Mouse (Mus musculus) midbrain, embryonic 14.5 days (tissue): ENCODE data around the gene ccdc198. TPM values are rescaled to one million over a fixed set of nuclear protein-coding genes. Genes with fewer than 3 reads are reported as not detected.
"Not testable (repeated sequence)": the region's sequence is repeated elsewhere in the genome, so short reads cannot be mapped to it uniquely, and the experiment has no call there.

Experiments used
- ATAC-seq: fragments of 200-750 bp; cut with Nextera tagmentation; 2 replicates; pipeline ENCODE4 v1.8.0; 2017; ENCODE audit warnings: moderate number of reproducible peaks, moderate library complexity; ENCODE audit not compliant: low FRiP score, low TSS enrichment
- DNase-seq: peaks from one replicate; pipeline ENCODE4 v3.0.0-alpha.2; 2015
- H3K27ac ChIP-seq: fragments of 300-500 bp; sonication (generic); replicated peaks from 2 replicates; pipeline ENCODE4 v1.5.1; 2014; ENCODE audit warnings: mild to moderate bottlenecking, low read depth, low read length, moderate library complexity
- H3K27me3 ChIP-seq: fragments of 300-500 bp; sonication (generic); 2 replicates; pipeline ENCODE4 v1.6.1; 2014; ENCODE audit warnings: low read length, control low read depth, mixed read lengths; ENCODE audit not compliant: control insufficient read depth, insufficient read depth
- H3K36me3 ChIP-seq: fragments of 300-500 bp; sonication (generic); 2 replicates; pipeline ENCODE4 v1.6.1; 2014; ENCODE audit warnings: low read length, control low read depth; ENCODE audit not compliant: control insufficient read depth, insufficient read depth
- H3K4me1 ChIP-seq: fragments of 300-500 bp; sonication (generic); 2 replicates; pipeline ENCODE4 v1.6.1; 2014; ENCODE audit warnings: mild to moderate bottlenecking, antibody characterized with exemption, low read length, control low read depth; ENCODE audit not compliant: control insufficient read depth, insufficient read depth
- H3K4me2 ChIP-seq: fragments of 300-500 bp; sonication (generic); 2 replicates; pipeline ENCODE4 v1.6.1; 2014; ENCODE audit warnings: mild to moderate bottlenecking, low read length, moderate library complexity
- H3K4me3 ChIP-seq: fragments of 300-500 bp; sonication (generic); replicated peaks from 2 replicates; pipeline ENCODE4 v1.5.1; 2014; ENCODE audit warnings: low read depth, low read length
- H3K9ac ChIP-seq: fragments of 300-500 bp; sonication (generic); replicated peaks from 2 replicates; pipeline ENCODE4 v1.6.1; 2014; ENCODE audit warnings: mild to moderate bottlenecking, low read length, moderate library complexity
- H3K9me3 ChIP-seq: fragments of 300-500 bp; sonication (generic); 2 replicates; pipeline ENCODE4 v1.6.1; 2016; ENCODE audit warnings: low read length, control low read depth, mixed read lengths; ENCODE audit not compliant: control insufficient read depth
- WGBS: fragments of 180-500 bp; shearing (Covaris S2); extraction: QIAGEN DNeasy Blood & Tissue Kit; methylation state at CpG from one replicate; pipeline ENCODE4 v1.1.7; 2014; 5-methylcytosine and 5-hydroxymethylcytosine counted together
- polyA plus RNA-seq: library from polyadenylated mRNA; unstranded; fragments of >200 nt; fragmentation: Nextera tagmentation; extraction: Ambion mirVana; gene quantifications from 2 replicates; pipeline ENCODE4 v1.2.1, GENCODE M21; 2014

ccdc198 gene
- polyA plus RNA-seq, 1 experiment from 2014 or later, result 0.33 TPM

DNA sequence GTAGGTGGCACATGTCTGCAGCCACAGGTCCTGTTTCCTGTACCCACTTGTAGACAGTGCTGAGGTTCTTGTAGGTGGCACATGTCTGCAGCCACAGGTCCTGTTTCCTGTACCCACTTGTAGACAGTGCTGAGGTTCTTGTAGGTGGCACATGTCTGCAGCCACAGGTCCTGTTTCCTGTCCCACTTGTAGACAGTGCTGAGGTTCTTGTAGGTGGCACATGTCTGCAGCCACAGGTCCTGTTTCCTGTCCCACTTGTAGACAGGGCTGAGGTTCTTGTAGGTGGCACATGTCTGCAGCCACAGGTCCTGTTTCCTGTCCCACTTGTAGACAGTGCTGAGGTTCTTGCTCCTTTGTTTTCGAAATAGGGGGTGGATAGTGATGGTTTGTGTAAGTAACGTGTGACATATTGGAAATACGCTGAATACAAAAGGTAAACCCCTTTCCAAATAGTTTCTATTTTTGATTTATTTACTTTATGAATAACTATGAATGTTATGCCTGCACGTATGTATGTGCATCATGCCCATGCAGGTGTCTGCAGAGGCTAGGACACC lies 25.7 kb downstream of the ccdc198 start:
- not testable (repeated sequence) for H3K27ac ChIP-seq, H3K9ac ChIP-seq, H3K4me2 ChIP-seq, H3K4me3 ChIP-seq, DNase-seq, H3K36me3 ChIP-seq, ATAC-seq, H3K9me3 ChIP-seq, H3K27me3 ChIP-seq, H3K4me1 ChIP-seq
- WGBS, result 88% methylated on average over 4 of the region's 4 CpGs

DNA sequence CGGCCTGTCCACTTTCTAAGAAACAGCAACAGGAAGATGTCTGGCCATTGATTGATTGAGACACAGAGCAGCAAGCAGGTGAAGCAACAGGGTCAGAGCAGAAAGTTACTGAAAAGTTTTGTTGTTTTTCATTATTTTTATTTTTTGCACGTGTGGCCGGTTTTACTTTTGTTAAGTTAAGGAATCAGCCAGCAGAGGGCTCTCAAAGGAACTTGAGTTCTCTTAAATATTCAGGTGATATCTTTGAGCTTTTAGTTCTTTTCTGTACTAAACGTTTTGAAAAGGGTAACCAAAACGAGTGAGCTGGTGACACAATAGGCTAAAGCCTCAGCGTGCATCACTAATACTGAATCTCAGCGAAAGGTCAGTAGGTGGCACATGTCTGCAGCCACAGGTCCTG lies 26.6 kb downstream of the ccdc198 start:
- H3K9ac ChIP-seq, result no peak overlapping the region
- H3K27me3 ChIP-seq, result no peaks in the 10 kb centered on the region
- H3K4me1 ChIP-seq, result no peaks in the 10 kb centered on the region
- no peak overlapping the region for H3K4me2 ChIP-seq
- H3K27ac ChIP-seq, result no peak overlapping the region
- WGBS, result 67% methylated on average over 7 of the region's 7 CpGs
- H3K9me3 ChIP-seq, result no peaks in the 10 kb centered on the region
- no peak for DNase-seq
- ATAC-seq, result no peak
- no peak overlapping the region for H3K4me3 ChIP-seq
- no peaks in the 10 kb centered on the region for H3K36me3 ChIP-seq

DNA sequence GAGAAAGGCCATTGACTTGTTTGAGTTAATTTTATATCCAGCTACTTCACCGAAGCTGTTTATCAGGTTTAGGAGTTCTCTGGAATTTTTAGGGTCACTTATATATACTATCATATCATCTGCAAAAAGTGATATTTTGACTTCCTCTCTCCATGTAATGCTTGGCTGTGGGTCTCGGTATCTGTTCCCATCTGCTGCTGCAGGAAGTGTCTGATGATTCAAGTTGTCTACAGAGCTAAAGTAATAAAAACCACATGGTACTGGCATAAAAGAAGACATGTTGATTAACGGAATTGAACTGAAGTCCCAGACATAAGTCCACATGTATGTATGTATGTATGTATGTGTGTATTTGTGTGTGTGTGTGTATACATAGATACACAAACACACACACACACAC lies 35.1 kb downstream of the ccdc198 start:
- 95% methylated on average over 3 of the region's 3 CpGs for WGBS
- not testable (repeated sequence) for H3K4me3 ChIP-seq, H3K27me3 ChIP-seq, H3K36me3 ChIP-seq, H3K9ac ChIP-seq, DNase-seq, ATAC-seq, H3K4me1 ChIP-seq, H3K4me2 ChIP-seq, H3K27ac ChIP-seq, H3K9me3 ChIP-seq

DNA sequence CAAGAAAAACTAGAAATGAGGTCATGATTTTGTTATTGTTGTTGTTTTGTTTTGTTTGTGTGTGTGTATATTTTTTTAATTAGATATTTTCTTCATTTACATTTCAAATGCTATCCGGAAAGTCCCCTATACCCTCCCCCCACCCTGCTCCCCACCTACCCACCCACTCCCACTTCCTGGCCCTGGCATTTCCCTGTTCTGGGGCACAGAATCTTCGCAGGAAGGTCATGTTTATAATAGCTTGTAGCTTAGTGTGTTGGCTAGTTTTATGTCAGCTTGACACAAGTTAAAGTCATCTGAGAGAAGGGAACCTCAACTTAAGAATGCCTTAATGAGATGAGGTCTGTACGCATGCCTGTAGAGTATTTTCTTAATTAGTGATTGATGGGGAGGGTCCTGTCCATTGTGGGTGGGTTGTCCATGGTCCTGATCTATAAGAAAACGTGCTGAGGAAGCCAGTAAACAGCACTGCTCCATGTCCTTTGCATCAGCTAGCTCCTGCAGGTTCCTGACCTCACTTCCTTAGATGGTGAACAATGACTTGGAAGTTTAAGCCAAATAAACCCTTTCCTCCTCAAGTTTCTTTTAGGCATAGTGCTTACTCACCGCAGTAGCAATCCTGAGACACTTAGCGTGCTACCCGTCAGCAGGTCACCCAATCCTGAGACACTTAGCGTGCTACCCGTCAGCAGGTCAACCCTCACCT lies 44.0 kb downstream of the ccdc198 start:
- DNase-seq (no peak), ATAC-seq (no peak)
- Histone ChIP-seq H3K27me3 (no peaks in the 10 kb centered on the region), H3K27ac (no peak overlapping the region), H3K4me1 (no peaks in the 10 kb centered on the region), H3K9ac (no peak overlapping the region), H3K4me2 (no peak overlapping the region), H3K4me3 (no peak overlapping the region), H3K36me3 (no peaks in the 10 kb centered on the region), H3K9me3 (no peaks in the 10 kb centered on the region)
- 84% methylated on average over 9 of the region's 9 CpGs for WGBS

DNA sequence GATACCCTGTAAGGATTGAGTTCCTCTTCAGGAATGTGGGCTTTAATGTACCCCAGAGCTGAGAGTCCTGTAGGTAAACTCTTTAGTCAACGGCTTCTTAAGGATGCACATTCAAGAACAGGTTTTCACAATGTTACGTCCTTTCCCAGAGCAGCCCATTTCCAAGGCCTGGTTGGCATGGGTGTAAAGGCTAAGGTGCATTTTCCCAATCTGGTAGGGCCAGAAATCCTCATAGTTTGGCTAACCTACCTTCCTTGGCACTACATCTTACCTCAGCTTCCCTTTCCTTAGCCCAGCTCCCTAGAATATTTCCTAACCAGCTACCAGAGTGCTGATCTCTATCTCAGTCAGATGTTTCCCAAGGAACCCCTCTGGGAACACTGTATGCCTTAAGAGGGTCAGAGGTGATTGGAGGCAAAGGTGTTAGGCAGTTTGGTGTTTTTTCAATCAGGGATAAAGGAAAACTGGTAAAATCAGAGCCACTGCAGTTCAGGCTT lies 48.2 kb downstream of the ccdc198 start:
- Histone ChIP-seq H3K36me3 (no peaks in the 10 kb centered on the region), H3K9me3 (no peaks in the 10 kb centered on the region), H3K4me2 (no peak overlapping the region), H3K9ac (no peak overlapping the region), H3K4me1 (no peaks in the 10 kb centered on the region), H3K27ac (no peak overlapping the region), H3K27me3 (no peaks in the 10 kb centered on the region), H3K4me3 (no peak overlapping the region)
- DNase-seq, result no peak
- 93% methylated on average over 2 of the region's 2 CpGs for WGBS
- no peak for ATAC-seq

DNA sequence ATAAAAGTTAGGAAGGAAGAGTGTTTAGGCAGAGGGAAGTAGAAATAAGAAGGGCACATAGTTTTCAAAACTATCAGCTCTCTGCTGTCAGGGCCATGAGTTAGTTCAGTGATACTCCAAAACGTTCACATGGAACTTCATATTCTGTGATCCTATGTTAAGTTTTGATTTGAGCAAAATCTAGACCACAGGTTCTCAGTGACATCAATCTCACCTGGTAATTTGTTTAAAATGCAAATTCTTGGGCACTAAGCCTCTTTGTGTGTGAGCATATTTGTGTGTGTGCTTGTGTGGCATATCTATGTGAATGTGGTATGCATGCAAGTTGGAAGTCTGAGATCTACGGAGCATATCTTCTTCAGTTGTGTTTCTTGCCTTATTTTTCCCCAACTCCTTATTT lies 59.0 kb downstream of the ccdc198 start:
- H3K27me3 ChIP-seq, result no peaks in the 10 kb centered on the region
- no peak overlapping the region for H3K9ac ChIP-seq
- no peaks in the 10 kb centered on the region for H3K4me1 ChIP-seq
- no peak overlapping the region for H3K4me2 ChIP-seq
- WGBS, result 95% methylated on average over 2 of the region's 2 CpGs
- no peak overlapping the region for H3K27ac ChIP-seq
- no peak for DNase-seq
- ATAC-seq, result no peak
- H3K9me3 ChIP-seq, result no peaks in the 10 kb centered on the region
- H3K4me3 ChIP-seq, result no peak overlapping the region
- peaks cover 46% of the 10 kb centered on the region for H3K36me3 ChIP-seq

DNA sequence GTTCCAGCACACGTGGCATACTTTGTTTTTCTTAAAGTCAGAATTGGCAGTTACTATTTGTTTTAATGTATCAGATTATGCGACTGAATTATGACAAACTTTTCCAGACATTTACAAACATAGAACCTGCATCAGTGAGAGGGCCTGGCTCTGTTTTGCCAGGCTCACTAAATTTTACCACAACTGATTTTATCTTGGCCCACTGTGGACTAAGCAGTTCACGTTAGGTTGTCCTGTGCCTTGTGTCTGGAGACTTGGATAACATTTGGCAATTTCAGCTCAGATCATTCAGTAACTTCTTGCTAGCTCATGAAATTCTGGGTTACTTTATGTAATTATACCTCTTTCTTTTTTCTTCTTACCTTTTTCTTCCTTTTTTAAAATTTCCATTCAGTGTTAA lies 65.5 kb downstream of the ccdc198 start:
- peaks cover 9% of the 10 kb centered on the region for H3K4me1 ChIP-seq
- H3K9ac ChIP-seq, result no peak overlapping the region
- peaks cover 36% of the 10 kb centered on the region for H3K36me3 ChIP-seq
- H3K9me3 ChIP-seq, result no peaks in the 10 kb centered on the region
- H3K27me3 ChIP-seq, result no peaks in the 10 kb centered on the region
- 84% methylated on average over 3 of the region's 3 CpGs for WGBS
- no peak overlapping the region for H3K4me3 ChIP-seq
- no peak for ATAC-seq
- H3K4me2 ChIP-seq, result no peak overlapping the region
- DNase-seq, result no peak
- no peak overlapping the region for H3K27ac ChIP-seq

DNA sequence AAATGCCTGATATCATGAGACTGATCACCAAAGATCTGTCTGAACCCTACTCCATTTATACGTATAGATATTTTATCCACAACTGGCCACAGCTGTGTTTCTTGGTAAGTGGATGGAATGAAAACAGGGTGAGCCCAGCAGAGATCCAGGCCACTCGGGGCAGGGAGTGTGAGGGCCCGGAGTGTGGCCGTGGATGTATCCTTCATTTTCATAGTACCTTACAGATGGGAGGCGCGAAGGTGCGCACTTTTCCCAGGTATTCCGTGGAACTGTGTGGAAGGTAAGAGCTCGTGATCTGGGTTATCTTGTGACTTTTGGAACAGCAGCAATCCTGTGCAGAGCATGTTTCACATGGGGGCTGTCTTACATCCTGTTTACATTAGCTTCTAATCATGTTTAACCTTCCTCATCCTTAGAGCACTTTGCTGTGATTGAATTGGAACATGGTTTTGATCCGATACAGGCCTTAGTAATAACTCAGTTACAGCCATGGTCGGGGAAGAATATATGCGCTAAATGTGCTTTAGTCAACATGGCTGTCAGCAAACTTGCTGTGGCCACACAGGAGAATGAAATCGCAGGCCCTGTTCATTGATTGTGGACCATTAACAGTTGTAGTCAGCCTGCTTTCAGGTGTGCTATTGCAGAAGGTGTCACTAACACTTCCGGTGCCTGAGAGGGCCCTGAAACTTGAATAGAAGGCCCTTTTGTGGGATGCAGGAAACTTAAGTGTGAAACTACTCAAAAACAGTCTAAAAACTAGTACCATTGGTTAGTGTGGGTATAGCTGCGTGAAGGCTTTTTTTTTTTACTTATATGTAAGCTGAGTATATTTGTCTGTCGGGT lies 71.8 kb downstream of the ccdc198 start:
- 44% methylated on average over 16 of the region's 16 CpGs for WGBS
- Histone ChIP-seq H3K4me2 (peak overlapping the region; percentile 82), H3K4me3 (peak overlapping the region; percentile 98), H3K27ac (peak overlapping the region; percentile 86), H3K4me1 (peaks cover 24% of the 10 kb centered on the region), H3K9me3 (no peaks in the 10 kb centered on the region), H3K9ac (peak overlapping the region; percentile 96), H3K27me3 (no peaks in the 10 kb centered on the region), H3K36me3 (0 out of 2 replicates have a peak, but pooled peaks cover 6% of the 10 kb centered on the region)
- DNase-seq (no peak), ATAC-seq (no peak)
